Mouse (Mus musculus): ENCODE results near the gene Dcaf15. TPM values are rescaled to one million over a fixed set of nuclear protein-coding genes. Genes with fewer than 3 reads are reported as not detected.

The Dcaf15 gene
- total and polyA plus RNA-seq, 2 experiments from 2014 or later, result 18.4 to 77.6 TPM

DNA sequence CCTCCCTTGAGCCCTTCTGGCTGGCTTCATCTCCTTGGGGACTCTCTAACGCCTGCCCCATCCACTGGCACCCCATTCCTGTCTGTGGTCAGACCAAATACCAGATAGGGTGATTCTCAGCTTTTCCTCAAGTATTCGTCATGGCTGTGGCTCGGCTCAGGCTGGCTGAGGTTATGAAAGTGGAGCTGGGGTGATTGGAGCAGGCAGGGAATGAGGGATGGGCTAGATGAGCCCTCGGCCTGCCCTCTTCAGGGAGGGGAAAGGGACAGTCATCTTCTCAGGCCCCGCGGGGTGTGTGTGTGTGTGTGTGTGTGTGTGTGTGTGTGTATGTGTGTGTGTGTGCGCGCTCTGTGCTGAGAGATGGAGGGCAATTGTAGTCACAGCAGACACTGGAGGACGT, 21.1 kb upstream of the Dcaf15 start, which contains the start of gene Podnl1:
Gene Podnl1 (plus strand): TSS at position 334 of the 400 bp plus-strand sequence.
- TF ChIP-seq CTCF (IDR thresholded peaks at IDR 0.05; ENCODE audit: low read depth), result no peak
- WGBS, result 52% methylated on average over 9 of the region's 9 CpGs
- Histone ChIP-seq H3K27me3 (ENCODE audit: insufficient read depth, low read length) (no peaks in the 10 kb centered on the region), H3K4me1 (ENCODE audit: insufficient read depth, low read length) (0 out of 2 replicates have a peak, but pooled peaks cover 3% of the 10 kb centered on the region), H3K27ac (no peak within 1 kb of the TSS), H3K4me2 (ENCODE audit: low read depth, low read length) (no peak within 1 kb of the TSS), H3K36me3 (ENCODE audit: insufficient read depth, low read length) (no peaks in the 10 kb centered on the region), H3K4me3 (ENCODE audit: low read length) (no peak within 1 kb of the TSS), H3K9ac (replicated peaks; ENCODE audit: low read length) (no peak within 1 kb of the TSS), H3K9me3 (ENCODE audit: low read length) (no peaks in the 10 kb centered on the region)
- DNase-seq (ENCODE audit: low spot score) (no peak), ATAC-seq (peak; percentile 38; the same call in 1 of the 2 replicates)

DNA sequence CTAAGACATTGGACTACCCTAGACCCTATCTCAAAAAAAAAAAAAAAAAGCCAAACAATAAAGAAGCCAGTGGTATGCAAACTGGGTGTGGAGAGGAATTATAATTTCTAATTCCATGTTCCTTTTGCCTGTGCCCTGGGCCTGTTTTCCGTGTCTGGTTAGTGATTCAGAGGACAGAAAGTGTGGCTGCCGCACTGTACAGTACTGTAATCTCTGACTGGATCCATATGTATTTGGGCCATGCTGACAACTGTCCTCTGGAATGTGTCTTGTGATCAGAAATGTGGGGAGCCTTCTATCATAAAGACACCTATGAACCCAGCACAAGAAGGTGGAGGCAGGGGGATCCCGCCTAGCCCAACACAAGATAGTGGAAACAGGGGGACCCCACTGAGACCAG, 17.6 kb upstream of the Dcaf15 start:
- WGBS, result 91% methylated on average over 3 of the region's 3 CpGs
- ATAC-seq (no peak), DNase-seq (ENCODE audit: low spot score) (no peak)
- Histone ChIP-seq H3K9me3 (ENCODE audit: low read length) (no peaks in the 10 kb centered on the region), H3K36me3 (ENCODE audit: insufficient read depth, low read length) (no peaks in the 10 kb centered on the region), H3K9ac (replicated peaks; ENCODE audit: low read length) (no peak overlapping the region), H3K4me3 (ENCODE audit: low read length) (no peak overlapping the region), H3K27me3 (ENCODE audit: insufficient read depth, low read length) (no peaks in the 10 kb centered on the region), H3K4me2 (ENCODE audit: low read depth, low read length) (no peak overlapping the region), H3K4me1 (ENCODE audit: insufficient read depth, low read length) (no peaks in the 10 kb centered on the region), H3K27ac (no peak overlapping the region)
- no peak for TF ChIP-seq CTCF (IDR thresholded peaks at IDR 0.05; ENCODE audit: low read depth)

DNA sequence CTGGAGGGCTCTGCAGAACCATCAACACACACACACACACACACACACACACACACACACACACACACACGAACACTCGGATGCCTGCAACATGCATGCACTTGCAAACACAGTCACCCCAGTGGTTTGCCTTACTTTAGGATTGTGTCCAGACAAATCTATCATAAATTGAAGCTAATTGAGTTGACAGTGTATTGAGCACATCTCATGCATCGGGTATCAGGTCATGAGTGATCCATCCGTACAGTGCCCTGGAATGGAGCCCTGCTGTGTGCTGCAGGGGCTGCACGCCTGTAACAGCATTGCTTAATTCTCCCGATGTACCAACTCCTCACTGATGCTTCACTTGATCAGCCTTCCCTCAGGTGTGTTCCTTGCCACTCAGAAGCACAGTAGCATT, 11.1 kb upstream of the Dcaf15 start:
- Histone ChIP-seq H3K27ac (no peak overlapping the region), H3K4me2 (ENCODE audit: low read depth, low read length) (no peak overlapping the region), H3K9ac (replicated peaks; ENCODE audit: low read length) (no peak overlapping the region), H3K4me3 (ENCODE audit: low read length) (no peak overlapping the region), H3K36me3 (ENCODE audit: insufficient read depth, low read length) (no peaks in the 10 kb centered on the region), H3K4me1 (ENCODE audit: insufficient read depth, low read length) (no peaks in the 10 kb centered on the region), H3K27me3 (ENCODE audit: insufficient read depth, low read length) (no peaks in the 10 kb centered on the region), H3K9me3 (ENCODE audit: low read length) (no peaks in the 10 kb centered on the region)
- TF ChIP-seq CTCF (IDR thresholded peaks at IDR 0.05; ENCODE audit: low read depth), result no peak
- DNase-seq (ENCODE audit: low spot score) (no peak), ATAC-seq (no peak)
- WGBS, result 77% methylated on average over 6 of the region's 6 CpGs

DNA sequence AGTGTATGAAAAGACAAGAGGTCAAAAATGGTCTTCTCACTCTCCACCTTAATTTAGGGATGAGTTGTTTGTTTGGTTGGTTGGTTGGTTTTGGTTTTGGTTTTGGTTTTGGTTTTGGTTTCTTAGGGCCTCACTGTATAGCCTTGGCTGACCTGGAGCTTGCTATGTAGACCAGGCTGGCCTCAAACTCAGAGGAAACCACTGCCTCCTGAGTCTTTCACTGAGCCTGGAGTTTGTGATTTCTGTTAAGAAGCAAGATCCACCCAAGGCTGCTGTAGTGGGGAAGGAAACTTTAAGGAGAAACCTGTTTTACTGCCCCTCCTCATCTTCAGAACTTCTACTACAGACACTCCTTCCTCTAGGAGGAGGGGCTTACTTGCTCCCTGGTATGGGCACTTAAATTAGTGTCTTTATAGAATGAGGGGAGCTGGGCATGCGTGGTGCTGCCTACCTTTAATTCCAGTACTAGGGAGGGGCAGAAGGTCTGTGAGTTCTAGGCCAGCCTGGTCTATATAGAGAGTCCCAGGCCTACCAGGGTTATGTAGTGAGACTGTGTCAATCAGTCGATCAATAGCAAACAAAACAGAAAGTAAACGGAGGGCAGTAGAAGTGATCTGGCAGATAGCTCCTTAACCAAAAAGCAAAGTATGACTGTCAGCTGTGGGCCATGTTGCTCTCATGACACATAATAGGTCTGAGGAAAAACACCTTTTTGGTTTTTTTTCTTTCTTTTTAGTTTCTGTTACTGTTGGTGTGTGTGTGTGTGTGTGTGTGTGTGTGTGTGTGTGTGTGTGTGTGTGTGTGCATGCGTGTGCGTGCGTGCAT, 1.9 kb upstream of the Dcaf15 start:
- ATAC-seq (no peak), DNase-seq (ENCODE audit: low spot score) (no peak)
- no peak overlapping the region for H3K4me2 ChIP-seq (ENCODE audit: low read depth, low read length)
- H3K27me3 ChIP-seq (ENCODE audit: insufficient read depth, low read length), result no peaks in the 10 kb centered on the region
- TF ChIP-seq CTCF (IDR thresholded peaks at IDR 0.05; ENCODE audit: low read depth), result no peak
- peaks cover 14% of the 10 kb centered on the region; the same call in 1 of the 2 replicates for H3K4me1 ChIP-seq (ENCODE audit: insufficient read depth, low read length)
- no peaks in the 10 kb centered on the region for H3K9me3 ChIP-seq (ENCODE audit: low read length)
- no peak overlapping the region for H3K9ac ChIP-seq (replicated peaks; ENCODE audit: low read length)
- 99% methylated on average over 6 of the region's 6 CpGs for WGBS
- H3K27ac ChIP-seq, result no peak overlapping the region
- no peaks in the 10 kb centered on the region; the same call in 1 of the 2 replicates for H3K36me3 ChIP-seq (ENCODE audit: insufficient read depth, low read length)
- no peak overlapping the region for H3K4me3 ChIP-seq (ENCODE audit: low read length)

DNA sequence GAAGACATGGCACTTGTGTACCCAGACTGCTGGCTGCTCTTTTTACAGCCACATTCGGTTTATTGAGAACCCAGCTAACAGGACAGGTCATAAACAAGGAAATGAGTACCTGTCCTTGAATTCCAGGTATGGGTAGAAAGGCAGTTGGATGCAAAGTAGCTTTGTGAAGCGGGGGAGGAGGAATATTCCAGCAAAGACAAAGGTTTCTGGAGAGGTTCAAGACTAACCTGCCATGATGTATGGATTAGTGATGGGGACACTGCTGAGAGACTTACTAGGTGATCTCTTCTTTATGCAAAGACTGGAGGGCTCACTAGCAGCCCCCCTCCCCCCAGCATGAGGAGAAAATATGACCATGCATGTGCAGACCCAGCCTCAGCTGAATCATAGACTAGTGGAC, 1.1 kb upstream of the Dcaf15 start:
- H3K4me1 ChIP-seq (ENCODE audit: insufficient read depth, low read length), result peaks cover 14% of the 10 kb centered on the region; the same call in 1 of the 2 replicates
- TF ChIP-seq CTCF (IDR thresholded peaks at IDR 0.05; ENCODE audit: low read depth), result no peak
- 86% methylated on average over 2 of the region's 2 CpGs for whole genome bisulfite sequencing
- no peak overlapping the region for H3K4me2 ChIP-seq (ENCODE audit: low read depth, low read length)
- no peaks in the 10 kb centered on the region for H3K9me3 ChIP-seq (ENCODE audit: low read length)
- H3K27ac ChIP-seq, result peak overlapping the region; percentile 83; the same call in 1 of the 2 replicates
- H3K9ac ChIP-seq (replicated peaks; ENCODE audit: low read length), result no peak overlapping the region
- H3K36me3 ChIP-seq (ENCODE audit: insufficient read depth, low read length), result no peaks in the 10 kb centered on the region; the same call in 1 of the 2 replicates
- H3K27me3 ChIP-seq (ENCODE audit: insufficient read depth, low read length), result no peaks in the 10 kb centered on the region
- no peak for ATAC-seq
- no peak for DNase-seq (ENCODE audit: low spot score)
- H3K4me3 ChIP-seq (ENCODE audit: low read length), result no peak overlapping the region

DNA sequence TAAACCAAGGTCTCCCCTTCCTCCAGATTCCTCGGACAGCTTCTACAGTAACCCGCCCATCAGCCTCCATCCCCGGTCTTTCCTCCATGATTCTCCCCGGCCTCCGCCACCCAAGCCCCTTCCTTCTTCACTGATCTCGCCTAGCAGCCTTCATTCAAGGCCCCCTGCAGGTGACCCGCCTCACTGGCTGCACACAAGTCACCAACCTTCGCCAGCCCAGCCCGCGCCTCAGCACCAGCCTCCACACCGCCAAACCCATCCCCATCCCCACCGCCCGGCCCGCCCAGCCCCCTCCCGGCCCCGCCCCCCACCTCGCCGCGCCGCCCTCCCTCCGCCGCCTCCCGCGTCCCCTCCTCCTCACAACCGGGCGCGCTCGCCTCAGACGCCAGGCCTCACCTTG, 347 bp downstream of the Dcaf15 start:
- peak overlapping the region; percentile 70 for H3K4me3 ChIP-seq (ENCODE audit: low read length)
- H3K4me2 ChIP-seq (ENCODE audit: low read depth, low read length), result peak overlapping the region; percentile 75
- 1% methylated on average over 25 of the region's 29 CpGs for WGBS
- TF ChIP-seq CTCF (IDR thresholded peaks at IDR 0.05; ENCODE audit: low read depth), result peak; percentile 54
- ATAC-seq (peak; percentile 77), DNase-seq (ENCODE audit: low spot score) (peak; percentile 84)
- H3K4me1 ChIP-seq (ENCODE audit: insufficient read depth, low read length), result peaks cover 14% of the 10 kb centered on the region; the same call in 1 of the 2 replicates
- H3K27me3 ChIP-seq (ENCODE audit: insufficient read depth, low read length), result no peaks in the 10 kb centered on the region
- H3K36me3 ChIP-seq (ENCODE audit: insufficient read depth, low read length), result no peaks in the 10 kb centered on the region; the same call in 1 of the 2 replicates
- peak overlapping the region; percentile 93 for H3K27ac ChIP-seq
- H3K9me3 ChIP-seq (ENCODE audit: low read length), result no peaks in the 10 kb centered on the region
- peak overlapping the region; percentile 67 for H3K9ac ChIP-seq (replicated peaks; ENCODE audit: low read length)

DNA sequence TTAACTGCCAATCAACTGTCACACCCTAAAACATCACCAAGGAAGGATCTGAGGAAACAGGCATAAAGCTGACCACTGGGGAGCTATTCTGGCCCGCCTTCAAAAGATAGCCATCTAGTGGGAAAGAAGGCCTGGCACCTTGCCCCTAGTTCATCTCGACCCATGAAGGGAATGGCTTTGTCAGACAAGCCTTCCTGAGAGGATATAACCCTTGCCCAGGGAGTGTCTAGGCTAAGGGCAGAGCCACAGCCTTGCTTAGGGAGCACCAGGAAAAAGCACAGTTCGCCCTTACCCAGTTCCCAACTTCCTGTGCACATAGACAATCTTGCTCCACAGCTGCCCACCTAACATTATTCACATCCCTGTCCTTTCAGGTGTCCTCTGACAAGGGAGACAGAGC, 967 bp downstream of the Dcaf15 start:
- Histone ChIP-seq H3K27ac (peak overlapping the region; percentile 93), H3K27me3 (ENCODE audit: insufficient read depth, low read length) (no peaks in the 10 kb centered on the region), H3K4me2 (ENCODE audit: low read depth, low read length) (peak overlapping the region; percentile 75), H3K4me1 (ENCODE audit: insufficient read depth, low read length) (peaks cover 14% of the 10 kb centered on the region; the same call in 1 of the 2 replicates), H3K9me3 (ENCODE audit: low read length) (no peaks in the 10 kb centered on the region), H3K4me3 (ENCODE audit: low read length) (peak overlapping the region; percentile 70), H3K9ac (replicated peaks; ENCODE audit: low read length) (peak overlapping the region; percentile 67), H3K36me3 (ENCODE audit: insufficient read depth, low read length) (peaks cover 3% of the 10 kb centered on the region)
- peak; percentile 54 for DNase-seq (ENCODE audit: low spot score)
- 0 out of 2 replicates have a peak, but pooled peaks have one; percentile 6 for TF ChIP-seq CTCF (IDR thresholded peaks at IDR 0.05; ENCODE audit: low read depth)
- no peak for ATAC-seq
- 28% methylated on average over 3 of the region's 3 CpGs for WGBS

Measured in hindbrain, postnatal 0 days (tissue).